Mouse (Mus musculus): Measurements from ENCODE around the gene Tmem63a.

- TF ChIP-seq CTCF (IDR thresholded peaks at IDR 0.05; ENCODE audit: control insufficient read depth, insufficient read depth, insufficient replicate concordance, low read depth, low read length), result no peak
- no peak for TF ChIP-seq POLR2A (IDR thresholded peaks at IDR 0.05; ENCODE audit: control insufficient read depth, low read depth, low read length)
Measured at GRCm38 (mm10) chr1:181000501-181001092, 58.5 kb downstream of the Tmem63a start.
